Mouse (Mus musculus) myocyte (in vitro differentiated cells): Measurements from ENCODE around the gene Epb41l2. TPM values are rescaled to one million over a fixed set of nuclear protein-coding genes. Genes with fewer than 3 reads are reported as not detected.

Experiments
- H3K27me3 ChIP-seq: one replicate; pipeline ENCODE4 v1.6.1; 2011; ENCODE audit not compliant: control insufficient read depth, insufficient read depth, insufficient read length
- H3K36me3 ChIP-seq: one replicate; pipeline ENCODE4 v1.6.1; 2011; ENCODE audit not compliant: control insufficient read depth, insufficient read depth
- H3K4me2 ChIP-seq: one replicate; pipeline ENCODE4 v1.6.1; 2011; ENCODE audit warnings: low read depth, control low read depth
- H3K4me3 ChIP-seq: one replicate; pipeline ENCODE4 v1.5.1; 2011; ENCODE audit warnings: mild to moderate bottlenecking, control low read depth, moderate library complexity
- H3K79me2 ChIP-seq: one replicate; pipeline ENCODE4 v1.6.1; 2011; ENCODE audit not compliant: control insufficient read depth, insufficient read depth
- H3ac ChIP-seq: one replicate; pipeline ENCODE4 v1.6.1; 2011; ENCODE audit not compliant: control insufficient read depth, insufficient read length
- CEBPB ChIP-seq: IDR thresholded peaks from 2 replicates; pipeline ENCODE4 v1.6.1; 2011; ENCODE audit warnings: mild to moderate bottlenecking, moderate library complexity; ENCODE audit not compliant: poor library complexity, insufficient read depth, severe bottlenecking
- E2F4 ChIP-seq: IDR thresholded peaks from one replicate; pipeline ENCODE4 v1.6.1; 2011; ENCODE audit warnings: mild to moderate bottlenecking, control low read depth, moderate library complexity; ENCODE audit not compliant: insufficient read depth
- MAX ChIP-seq: IDR thresholded peaks from one replicate; pipeline ENCODE4 v1.6.1; 2011; ENCODE audit warnings: low read depth, mild to moderate bottlenecking, control low read depth
- MYOD1 ChIP-seq, 3 experiments: IDR thresholded peaks; one replicate each; pipeline ENCODE4 v1.6.1; 2011; ENCODE audit warnings: control low read depth in 2 of 3, low read depth in 2 of 3, mild to moderate bottlenecking in 2 of 3, moderate library complexity in 1 of 3; ENCODE audit not compliant: insufficient read length in 2 of 3, control insufficient read depth in 1 of 3
- MYOG ChIP-seq, 3 experiments: IDR thresholded peaks; one replicate each; pipeline ENCODE4 v1.6.1; 2011; ENCODE audit warnings: control low read depth in 2 of 3, low read depth in 2 of 3, mild to moderate bottlenecking in 2 of 3; ENCODE audit not compliant: insufficient read length in 2 of 3, control insufficient read depth in 1 of 3, insufficient read depth in 1 of 3
- POLR2A ChIP-seq: IDR thresholded peaks from one replicate; pipeline ENCODE4 v1.6.1; 2011; ENCODE audit warnings: low read depth, mild to moderate bottlenecking, control low read depth, moderate library complexity; ENCODE audit not compliant: insufficient read length
- POLR2AphosphoS2 ChIP-seq: IDR thresholded peaks from one replicate; pipeline ENCODE4 v1.6.1; 2011; ENCODE audit warnings: low read depth, control low read depth; ENCODE audit not compliant: insufficient read length
- REST ChIP-seq: IDR thresholded peaks from one replicate; pipeline ENCODE4 v1.6.1; 2011; ENCODE audit warnings: mild to moderate bottlenecking, control low read depth, moderate library complexity; ENCODE audit not compliant: insufficient read depth, insufficient read length
- SRF ChIP-seq: IDR thresholded peaks from one replicate; pipeline ENCODE4 v1.6.1; 2011; ENCODE audit warnings: low read depth; ENCODE audit not compliant: control insufficient read depth, insufficient read length
- TCF12 ChIP-seq: IDR thresholded peaks from one replicate; pipeline ENCODE4 v1.6.1; 2011; ENCODE audit warnings: mild to moderate bottlenecking, control low read depth; ENCODE audit not compliant: poor library complexity, insufficient read depth, severe bottlenecking
- TCF3 ChIP-seq: IDR thresholded peaks from one replicate; pipeline ENCODE4 v1.6.1; 2011; ENCODE audit warnings: low read depth, control low read depth; ENCODE audit not compliant: insufficient read length
- USF1 ChIP-seq: IDR thresholded peaks from one replicate; pipeline ENCODE4 v1.6.1; 2011; ENCODE audit warnings: low read depth, mild to moderate bottlenecking, control low read depth, moderate library complexity
- polyA plus RNA-seq: library from polyadenylated mRNA; unstranded; fragments of >200 nt; fragmentation: generic; extraction: Trizol; gene quantifications from one replicate; pipeline ENCODE4 v1.2.1, GENCODE M21; 2012; ENCODE audit warnings: missing spikeins

The Epb41l2 gene
- polyA plus RNA-seq, 1 experiment, result 22.3 TPM

DNA sequence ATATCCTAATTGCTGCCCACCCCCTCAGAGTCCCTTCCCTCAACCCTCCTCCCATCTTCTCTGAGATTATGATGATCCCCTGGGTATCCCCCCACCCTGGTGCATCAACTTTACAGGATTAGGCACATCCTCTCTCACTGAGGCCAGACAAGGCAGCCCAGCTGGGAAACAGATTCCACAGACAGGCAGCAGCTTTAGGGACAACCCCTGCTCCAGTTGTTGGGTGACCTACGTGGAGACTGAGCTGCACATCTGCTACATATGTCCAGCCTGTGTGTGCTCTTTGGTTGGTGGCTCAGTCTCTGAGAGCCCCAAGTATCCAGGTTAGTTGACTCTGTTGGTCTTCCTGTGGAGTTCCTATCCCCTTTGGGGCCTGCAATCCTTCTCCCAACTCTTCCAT is 179.1 kb downstream of the Epb41l2 start:
- Histone ChIP-seq H3K36me3 (no peaks in the 10 kb centered on the region), H3ac (no peak overlapping the region), H3K27me3 (no peaks in the 10 kb centered on the region), H3K79me2 (no peaks in the 10 kb centered on the region), H3K4me2 (no peak overlapping the region), H3K4me3 (no peak overlapping the region)
- TF ChIP-seq POLR2AphosphoS2 (no peak), SRF (no peak), TCF12 (no peak), REST (no peak), MAX (no peak), MYOD1 (IDR thresholded peaks at IDR 0.05; ENCODE audit: control insufficient read depth in 1 of 3, insufficient read length in 2 of 3, low read depth in 2 of 3) (no peak), CEBPB (no peak), USF1 (no peak), POLR2A (no peak), MYOG (IDR thresholded peaks at IDR 0.05; ENCODE audit: control insufficient read depth in 1 of 3, insufficient read depth in 1 of 3, insufficient read length in 2 of 3, low read depth in 2 of 3) (no peak), TCF3 (no peak), E2F4 (no peak)

DNA sequence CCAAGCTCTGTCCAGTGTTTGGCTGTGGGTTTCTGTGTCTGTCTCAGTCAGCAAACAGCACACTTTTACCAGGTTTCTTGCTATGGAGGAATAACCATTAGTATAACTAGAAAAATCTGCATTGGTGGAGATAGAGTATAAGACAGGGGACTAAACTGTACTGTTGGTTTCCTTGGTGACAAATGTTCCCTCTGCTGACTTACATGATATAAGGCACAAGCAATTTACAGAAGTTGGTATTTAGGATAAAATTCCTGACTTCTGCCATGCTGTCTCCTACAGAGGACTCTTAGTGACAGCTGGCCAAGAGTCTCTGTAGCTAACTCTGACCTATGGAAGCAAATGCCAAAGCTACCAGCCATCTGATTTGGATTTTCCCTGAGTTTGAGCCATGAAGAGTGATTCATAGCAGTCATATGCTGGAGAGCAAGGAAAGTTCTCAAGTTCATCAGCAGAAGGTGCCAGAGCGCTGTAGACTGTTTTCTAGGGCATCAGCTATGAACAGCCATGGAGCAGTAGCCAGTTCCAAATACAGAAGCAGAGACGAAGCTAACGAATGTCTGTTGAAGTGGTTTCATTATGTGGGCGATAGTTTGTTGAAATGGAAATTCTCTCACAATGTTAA is 179.7 kb downstream of the Epb41l2 start:
- Histone ChIP-seq H3K27me3 (no peaks in the 10 kb centered on the region), H3ac (no peak overlapping the region), H3K4me3 (no peak overlapping the region), H3K36me3 (no peaks in the 10 kb centered on the region), H3K4me2 (no peak overlapping the region), H3K79me2 (no peaks in the 10 kb centered on the region)
- TF ChIP-seq POLR2A (no peak), USF1 (no peak), MYOD1 (IDR thresholded peaks at IDR 0.05; ENCODE audit: control insufficient read depth in 1 of 3, insufficient read length in 2 of 3, low read depth in 2 of 3) (no peak), E2F4 (no peak), POLR2AphosphoS2 (no peak), TCF3 (no peak), SRF (no peak), REST (no peak), CEBPB (no peak), TCF12 (no peak), MAX (no peak), MYOG (IDR thresholded peaks at IDR 0.05; ENCODE audit: control insufficient read depth in 1 of 3, insufficient read depth in 1 of 3, insufficient read length in 2 of 3, low read depth in 2 of 3) (no peak)

DNA sequence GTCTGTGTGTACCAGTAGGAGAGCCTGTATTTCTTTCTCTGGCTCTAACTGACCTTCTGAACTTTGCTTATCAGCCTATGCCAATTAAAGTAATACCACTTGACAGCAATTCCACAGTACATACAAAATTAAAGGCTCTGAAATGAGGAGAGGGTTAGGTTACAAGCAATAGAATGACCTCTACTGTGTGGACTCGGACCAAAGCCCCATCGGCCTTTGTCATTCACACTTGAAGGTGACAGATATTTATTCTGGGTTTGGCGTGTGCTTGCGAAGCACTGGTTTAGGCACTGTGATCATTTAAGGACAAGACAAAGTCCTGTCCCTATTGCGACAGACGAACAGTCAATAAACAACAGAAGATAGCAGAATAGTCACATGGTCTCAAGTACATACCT is 180.2 kb downstream of the Epb41l2 start:
- Histone ChIP-seq H3K79me2 (no peaks in the 10 kb centered on the region), H3ac (no peak overlapping the region), H3K27me3 (no peaks in the 10 kb centered on the region), H3K36me3 (no peaks in the 10 kb centered on the region), H3K4me2 (no peak overlapping the region), H3K4me3 (no peak overlapping the region)
- TF ChIP-seq TCF12 (no peak), E2F4 (no peak), MYOG (IDR thresholded peaks at IDR 0.05; ENCODE audit: control insufficient read depth in 1 of 3, insufficient read depth in 1 of 3, insufficient read length in 2 of 3, low read depth in 2 of 3) (no peak), MYOD1 (IDR thresholded peaks at IDR 0.05; ENCODE audit: control insufficient read depth in 1 of 3, insufficient read length in 2 of 3, low read depth in 2 of 3) (no peak), REST (no peak), POLR2AphosphoS2 (no peak), USF1 (no peak), POLR2A (no peak)

DNA sequence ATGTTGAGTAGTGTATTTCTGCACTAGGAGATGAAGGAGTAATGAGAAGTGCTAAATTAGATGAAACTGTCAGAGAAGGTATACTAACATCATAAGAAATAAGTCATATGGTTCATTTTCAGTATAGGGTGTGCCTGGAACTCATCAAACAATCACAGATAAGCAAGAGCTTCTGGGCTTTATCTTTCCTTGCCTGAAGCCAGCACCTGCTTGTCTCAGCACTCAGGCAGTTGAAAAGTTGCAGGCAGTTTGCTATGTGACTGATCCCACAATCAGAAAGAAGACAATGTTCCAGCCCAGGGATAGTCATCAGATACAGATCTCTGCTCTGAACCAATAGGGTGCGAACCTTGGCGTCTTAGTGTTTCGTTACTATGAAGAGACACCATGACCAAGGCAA is 181.5 kb downstream of the Epb41l2 start:
- Histone ChIP-seq H3K36me3 (no peaks in the 10 kb centered on the region), H3K4me2 (no peak overlapping the region), H3K4me3 (no peak overlapping the region), H3K79me2 (no peaks in the 10 kb centered on the region), H3K27me3 (no peaks in the 10 kb centered on the region), H3ac (no peak overlapping the region)
- TF ChIP-seq SRF (no peak), MAX (no peak), POLR2AphosphoS2 (no peak), CEBPB (no peak), MYOD1 (IDR thresholded peaks at IDR 0.05; ENCODE audit: control insufficient read depth in 1 of 3, insufficient read length in 2 of 3, low read depth in 2 of 3) (no peak), E2F4 (no peak), USF1 (no peak), POLR2A (no peak), MYOG (IDR thresholded peaks at IDR 0.05; ENCODE audit: control insufficient read depth in 1 of 3, insufficient read depth in 1 of 3, insufficient read length in 2 of 3, low read depth in 2 of 3) (no peak), TCF3 (no peak), TCF12 (no peak), REST (no peak)

DNA sequence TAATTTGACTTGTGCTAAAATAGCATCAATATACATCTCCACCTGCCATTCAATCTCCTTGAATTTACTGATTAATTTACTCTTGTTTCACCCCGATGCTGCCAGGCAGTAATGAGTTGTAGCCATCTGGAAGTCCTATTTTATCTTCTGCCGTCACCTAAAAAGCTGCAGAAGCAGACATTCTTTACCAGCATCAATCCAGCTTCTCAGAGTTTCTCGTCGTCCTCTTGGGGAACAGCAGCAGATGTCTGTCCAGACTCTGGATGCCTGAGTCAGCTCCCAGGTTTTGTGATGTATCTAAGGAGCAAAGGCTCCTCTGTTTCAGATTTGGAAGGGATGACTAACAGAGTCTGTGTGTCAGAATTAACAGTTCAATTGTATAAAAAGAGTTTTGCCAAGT is 193.3 kb downstream of the Epb41l2 start:
- TF ChIP-seq MYOD1 (IDR thresholded peaks at IDR 0.05; ENCODE audit: control insufficient read depth in 1 of 3, insufficient read length in 2 of 3, low read depth in 2 of 3) (no peak), POLR2A (no peak), E2F4 (no peak), POLR2AphosphoS2 (no peak), CEBPB (no peak), TCF12 (no peak), MAX (no peak), USF1 (no peak), MYOG (IDR thresholded peaks at IDR 0.05; ENCODE audit: control insufficient read depth in 1 of 3, insufficient read depth in 1 of 3, insufficient read length in 2 of 3, low read depth in 2 of 3) (no peak), TCF3 (no peak), REST (no peak), SRF (no peak)
- Histone ChIP-seq H3K4me2 (no peak overlapping the region), H3ac (no peak overlapping the region), H3K36me3 (no peaks in the 10 kb centered on the region), H3K27me3 (no peaks in the 10 kb centered on the region), H3K4me3 (no peak overlapping the region), H3K79me2 (no peaks in the 10 kb centered on the region)
